Mouse (Mus musculus): ENCODE results near the gene Gm38431.

Gene Gm38431

DNA sequence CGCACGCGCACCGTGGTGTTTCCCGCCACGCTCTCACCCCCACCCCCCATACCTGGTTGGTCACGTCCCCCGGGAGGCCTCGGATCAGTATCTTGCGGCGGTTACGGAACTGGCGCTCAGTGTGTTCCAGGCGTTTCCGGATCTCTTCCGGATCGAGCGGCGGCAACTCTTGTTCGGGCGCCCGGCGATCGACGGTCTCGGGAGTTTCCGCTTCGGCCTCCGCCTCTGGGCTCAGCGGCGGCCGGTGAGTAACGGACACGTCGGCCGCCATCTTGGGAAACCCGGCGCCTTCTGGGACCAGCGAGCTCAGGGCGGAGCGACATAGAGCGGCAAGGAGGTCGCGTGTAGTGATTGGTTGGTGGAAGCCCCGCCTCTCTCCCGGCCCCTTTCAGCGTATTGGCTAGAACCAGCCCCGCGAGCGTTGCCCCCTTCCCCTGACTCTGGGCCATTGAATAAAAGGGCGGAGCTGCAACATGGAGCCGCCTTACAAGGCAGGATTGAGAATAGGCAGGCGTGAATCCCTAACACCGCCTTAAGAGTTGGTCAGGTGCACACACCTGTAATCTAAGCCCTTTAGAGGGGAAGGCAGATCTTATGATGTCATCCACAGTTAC, at the start of gene Gm38431, which contains the start of gene Raver1:
TSS of gene Gm38431 (minus strand) at position 291 of the 614 bp plus-strand sequence.
TSS of gene Raver1 (minus strand) at position 302 of the 614 bp plus-strand sequence.
- DNase-seq = peak; percentile 99

- no peak for DNase-seq
Measured at GRCm38 (mm10) chr9:21138386-21138785, 46.6 kb upstream of the Gm38431 start.

DNA sequence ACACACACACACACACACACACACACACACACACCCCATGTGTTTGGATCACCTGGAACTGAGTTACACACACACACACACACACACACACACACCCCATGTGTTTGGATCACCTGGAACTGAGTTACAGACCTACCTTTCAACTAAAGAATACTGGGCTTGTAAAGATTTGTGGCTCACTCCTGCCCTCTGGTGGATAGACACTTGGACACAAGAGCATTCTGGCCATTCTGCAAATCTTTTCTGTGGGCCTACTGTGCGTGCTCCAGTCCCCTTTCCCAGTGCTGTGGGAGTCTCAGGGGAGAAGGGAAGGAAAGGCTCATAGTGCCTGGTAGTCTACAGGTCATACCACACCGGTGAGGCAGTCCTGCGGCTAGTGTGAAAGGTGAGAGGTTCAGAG, 45.4 kb upstream of the Gm38431 start:
- DNase-seq = peak; percentile 75

- no peak for DNase-seq
Measured at GRCm38 (mm10) chr9:21136401-21136800, 44.6 kb upstream of the Gm38431 start.

DNA sequence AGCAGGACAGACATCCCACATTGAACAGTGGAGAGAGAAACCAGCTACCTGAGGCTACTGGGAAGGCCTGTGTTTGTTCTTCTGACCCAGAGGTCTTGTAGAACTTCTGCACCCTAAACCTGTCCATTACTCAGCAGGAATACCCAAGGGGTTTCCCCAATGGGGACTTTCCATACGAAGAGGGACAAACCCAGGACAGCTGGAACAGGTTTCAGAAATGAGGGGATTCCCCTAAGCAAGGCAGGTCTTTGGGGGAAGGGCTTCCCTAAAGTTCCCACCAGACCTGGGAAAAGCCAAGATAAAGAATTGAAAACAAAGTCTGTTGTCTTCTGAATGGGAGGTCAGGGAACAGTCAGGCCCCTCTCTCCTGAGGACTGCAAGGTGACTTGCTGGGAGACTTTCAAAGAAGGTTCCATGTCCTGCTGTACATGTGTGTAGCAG, 44.2 kb upstream of the Gm38431 start:
- DNase-seq = no peak

- no peak for DNase-seq
Measured at GRCm38 (mm10) chr9:21135329-21135890, 43.6 kb upstream of the Gm38431 start.

- no peak for DNase-seq
Measured at GRCm38 (mm10) chr9:21134595-21135328, 43.0 kb upstream of the Gm38431 start.

DNA sequence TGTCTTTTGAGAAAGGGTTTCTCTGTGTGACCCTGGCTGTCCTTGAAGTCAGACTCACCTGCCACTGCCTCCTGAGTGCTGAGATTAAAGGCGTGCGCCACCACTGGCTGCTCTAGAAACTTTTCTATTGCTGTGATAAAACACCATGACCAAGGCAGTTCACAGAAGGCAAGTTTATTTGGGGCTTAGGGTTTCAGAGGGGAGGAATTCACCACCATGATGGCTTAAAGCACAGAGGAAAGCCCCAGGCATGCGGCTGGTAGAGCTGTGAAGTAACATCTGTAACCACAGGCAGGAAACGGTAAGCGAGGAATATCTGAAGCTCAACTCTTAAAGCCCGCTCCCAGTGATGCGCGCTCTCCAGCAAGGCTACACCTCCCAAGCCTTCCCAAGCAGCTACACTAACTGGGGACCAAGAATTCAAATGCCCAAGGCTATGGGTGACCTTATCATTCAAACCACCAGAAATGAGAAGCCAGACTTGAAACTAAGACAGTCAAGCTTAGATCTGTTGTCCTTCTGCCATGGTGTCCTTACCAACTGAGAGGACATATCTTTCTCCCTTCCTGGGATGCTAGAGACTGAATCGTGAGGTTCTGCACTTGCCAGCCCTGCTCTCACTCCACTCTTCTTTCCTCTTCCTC, 41.4 kb upstream of the Gm38431 start:
- no peak for DNase-seq

- peak; percentile 23 for DNase-seq
Measured at GRCm38 (mm10) chr9:21132102-21132775, 40.4 kb upstream of the Gm38431 start.

GRCm38 (mm10) chr9:21131059-21131956, 39.5 kb upstream of the Gm38431 start, which contains the start of gene Tyk2:
TSS of gene Tyk2 (minus strand) at chr9:21131243.
- peak; percentile 98 for DNase-seq

- DNase-seq = no peak
Measured at GRCm38 (mm10) chr9:21126259-21126627, 34.4 kb upstream of the Gm38431 start.

DNA sequence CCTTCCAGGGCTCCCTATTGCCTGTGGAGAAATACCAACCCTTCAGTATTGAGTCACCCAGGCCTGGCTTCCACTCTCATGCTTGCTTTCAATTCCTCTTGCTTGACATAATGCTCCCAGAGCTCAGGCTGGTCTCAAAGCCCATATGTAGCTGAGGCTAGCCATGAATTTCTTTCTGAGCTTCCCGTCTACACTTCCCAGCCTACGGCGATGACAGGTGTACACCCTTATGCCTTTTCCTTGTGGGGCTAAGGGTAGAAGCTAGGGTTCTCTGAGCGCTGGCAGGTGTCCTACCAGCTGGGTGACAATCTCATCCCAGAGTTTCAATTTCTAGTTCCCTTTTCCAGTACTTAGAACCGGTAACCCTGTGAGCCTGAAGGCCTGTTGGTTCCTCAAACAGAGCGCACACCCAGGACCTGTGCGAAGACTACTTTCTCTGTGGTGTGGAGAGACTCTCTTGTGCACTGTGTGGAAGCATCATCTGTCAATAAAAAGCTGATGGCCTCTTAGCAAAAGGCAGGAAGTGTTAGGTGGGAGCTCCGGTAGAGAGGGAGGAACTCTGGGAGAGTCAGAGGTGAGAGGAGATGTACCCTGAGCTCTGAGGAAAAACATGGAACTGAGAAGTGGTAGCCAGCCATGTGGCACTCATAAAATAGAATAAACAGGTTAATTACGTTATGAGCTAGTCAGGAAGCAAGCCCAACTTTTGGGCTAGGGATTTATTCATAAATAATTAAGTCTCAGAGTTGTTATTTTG, 33.9 kb upstream of the Gm38431 start:
- DNase-seq = no peak

GRCm38 (mm10) chr9:21124837-21125236, 33.0 kb upstream of the Gm38431 start:
- no peak for DNase-seq

DNA sequence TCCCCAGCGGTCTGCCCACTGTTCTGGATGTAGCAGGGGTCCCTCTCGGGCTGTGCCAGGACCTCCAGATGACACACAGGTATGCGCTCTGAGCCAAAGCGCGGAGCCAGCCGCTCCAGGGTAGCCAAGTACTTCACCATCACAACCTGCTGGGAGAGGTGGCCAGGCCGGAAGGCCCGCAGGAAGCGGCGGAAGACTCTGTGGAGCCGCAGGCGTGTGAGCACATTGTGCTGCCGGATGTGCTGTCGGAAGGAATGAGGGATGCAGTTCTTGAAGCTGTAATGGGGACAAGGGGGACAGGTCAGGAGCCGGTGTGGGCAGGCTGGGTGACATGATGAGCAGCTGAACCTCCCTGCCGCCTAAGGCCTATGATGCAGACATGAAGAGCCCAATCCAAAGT, 29.7 kb upstream of the Gm38431 start:
- no peak for DNase-seq

DNA sequence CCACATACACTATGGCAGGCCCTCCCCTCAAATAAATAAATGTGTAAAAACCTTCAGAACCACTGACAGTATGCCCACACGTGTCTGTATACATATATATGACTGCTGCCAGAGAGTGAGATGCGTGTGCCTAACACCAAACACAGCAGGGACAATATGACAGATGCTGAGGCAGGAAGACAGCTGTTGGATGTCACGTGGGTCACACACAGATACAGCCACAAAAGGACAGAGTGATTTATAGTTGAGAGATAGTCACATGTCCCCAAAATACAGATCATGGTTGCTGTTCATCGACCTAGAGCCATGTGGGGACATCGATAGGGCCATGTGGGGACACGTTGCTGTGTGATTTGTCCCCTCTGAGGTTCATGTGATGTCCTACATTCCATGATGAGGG, 25.3 kb upstream of the Gm38431 start:
- DNase-seq = no peak

GRCm38 (mm10) chr9:21115105-21115504, 23.3 kb upstream of the Gm38431 start:
- no peak for DNase-seq

DNA sequence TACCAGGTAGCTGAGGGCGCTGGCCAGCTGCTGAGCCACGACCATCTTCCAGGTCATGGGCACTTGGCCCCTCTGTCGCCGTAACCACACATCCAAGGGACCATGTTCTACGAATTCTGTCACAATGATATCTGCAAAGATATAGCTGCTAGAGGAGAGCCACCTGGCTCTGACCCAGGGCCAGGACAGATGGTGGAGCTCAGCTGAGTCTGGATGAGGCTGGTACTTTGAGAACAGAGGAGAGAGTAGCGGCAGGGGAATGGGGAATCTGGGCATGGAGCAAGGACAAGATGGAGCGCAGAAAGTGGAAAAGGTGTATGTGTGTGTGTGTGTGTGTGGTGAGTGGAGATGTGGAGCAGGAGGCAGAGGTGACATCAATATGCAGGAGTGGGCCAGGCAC, 22.4 kb upstream of the Gm38431 start:
- no peak for DNase-seq

DNA sequence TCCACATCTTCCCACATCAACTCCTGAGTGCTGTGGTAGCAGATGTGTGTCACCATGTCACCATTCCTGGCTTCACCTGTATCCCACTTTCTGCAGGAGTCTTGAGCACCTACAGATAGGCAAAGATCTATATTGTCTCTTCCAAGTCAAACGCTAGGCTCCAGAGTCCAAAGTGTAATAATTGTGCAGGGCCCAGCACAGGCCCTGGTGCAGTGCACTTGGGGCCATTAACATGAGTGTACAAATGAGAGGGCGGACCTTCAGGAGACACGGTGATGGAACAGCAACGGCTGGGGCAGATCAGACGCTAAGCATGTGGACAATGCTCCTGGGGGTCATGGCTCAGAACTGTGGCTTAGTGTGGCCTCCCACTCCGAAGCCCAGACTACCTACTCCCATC, 22.0 kb upstream of the Gm38431 start:
- DNase-seq = no peak

GRCm38 (mm10) chr9:21107607-21108237, 15.9 kb upstream of the Gm38431 start:
- DNase-seq = no peak

DNA sequence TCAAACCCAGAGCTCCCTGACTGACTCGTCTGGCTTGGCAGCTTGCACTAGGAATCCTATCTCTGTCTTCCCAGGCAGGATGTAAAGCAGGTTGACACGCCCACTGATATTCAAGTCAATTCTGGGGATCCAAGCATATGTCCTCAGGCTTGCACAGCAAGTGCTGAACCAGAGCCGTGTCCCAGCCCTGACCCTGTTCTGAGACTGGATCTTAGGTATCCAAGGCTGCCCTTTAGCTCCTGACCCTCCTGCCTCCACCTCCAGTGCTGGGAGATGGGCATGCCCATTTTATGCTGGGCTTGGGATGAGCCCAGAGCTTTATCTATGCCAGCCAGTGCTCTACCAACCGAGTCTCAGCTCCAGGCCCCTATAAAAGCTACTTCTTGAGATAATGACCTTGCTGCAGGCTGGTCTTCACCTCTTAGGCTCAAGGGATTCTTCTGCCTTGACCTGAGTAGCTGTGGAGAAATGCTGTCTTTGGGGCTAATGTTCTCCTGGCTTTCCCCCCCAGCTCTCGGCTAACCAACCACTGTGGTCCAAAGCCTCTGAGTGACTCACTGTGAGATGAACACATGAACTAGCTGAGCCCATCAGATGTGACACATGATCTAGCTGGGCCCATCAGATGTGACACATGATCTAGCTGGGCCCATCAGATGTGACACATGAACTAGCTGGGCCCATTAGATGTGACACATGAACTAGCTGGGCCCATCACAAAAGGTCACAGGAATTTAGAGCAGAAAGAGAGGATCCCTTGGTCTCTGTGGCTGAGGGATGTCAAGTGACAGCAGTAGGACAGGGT, 14.2 kb upstream of the Gm38431 start:
- DNase-seq = peak; percentile 48

Data from retina, postnatal 1 day (tissue).